Mouse (Mus musculus): ENCODE data around the gene Cacul1.

DNA sequence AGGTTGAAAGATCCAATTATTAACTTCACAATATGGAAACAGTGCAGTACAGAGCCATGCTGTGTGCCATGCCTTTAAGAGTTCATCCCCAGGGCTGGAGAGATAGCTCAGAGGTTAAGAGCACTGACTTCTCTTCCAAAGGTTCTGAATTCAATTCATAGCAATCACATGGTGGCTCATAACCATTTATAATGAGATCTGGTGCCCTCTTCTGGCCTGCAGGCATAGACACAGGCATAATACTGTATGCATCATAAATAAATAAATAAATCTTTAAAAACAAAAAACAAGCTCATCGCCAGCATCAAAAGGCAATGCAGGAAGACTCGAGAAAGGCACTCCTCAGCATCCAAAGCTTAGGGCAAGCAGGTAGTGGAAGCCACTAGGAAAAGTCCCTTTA is 37.5 kb downstream of the Cacul1 start:
- TF ChIP-seq CTCF (conservative IDR thresholded peaks at IDR 0.05; ENCODE audit: insufficient read depth, insufficient read length, low read depth, low read length), result no peak
- no peak for TF ChIP-seq POLR2A (IDR thresholded peaks at IDR 0.05; ENCODE audit: low read depth, low read length)
